Mouse (Mus musculus) brain, embryonic 14.5 days (tissue): ENCODE results near the gene Dkkl1.

Source experiments
- CTCF ChIP-seq: fragments of 200-500 bp; IDR thresholded peaks from 2 replicates; pipeline ENCODE4 v1.5.1; 2012; ENCODE audit warnings: inconsistent platforms, mild to moderate bottlenecking, moderate library complexity, borderline replicate concordance; ENCODE audit not compliant: insufficient read depth, insufficient read length; ENCODE audit errors: extremely low read depth
- POLR2A ChIP-seq: fragments of 200-500 bp; IDR thresholded peaks from 2 replicates; pipeline ENCODE4 v1.6.1; 2012; ENCODE audit warnings: mild to moderate bottlenecking, inconsistent platforms, borderline replicate concordance; ENCODE audit not compliant: poor library complexity, insufficient read depth, insufficient read length, severe bottlenecking; ENCODE audit errors: extremely low read depth

- TF ChIP-seq CTCF: no peak
- no peak for TF ChIP-seq POLR2A
Observed at GRCm38 (mm10) chr7:45212356-45212755, 409 bp upstream of the Dkkl1 start.
